Mouse (Mus musculus) embryonic facial prominence, embryonic 11.5 days (tissue): ENCODE measurements around the gene Klhdc4. TPM values are rescaled to one million over a fixed set of nuclear protein-coding genes. Genes with fewer than 3 reads are reported as not detected.

Experiments
- ATAC-seq: fragments of 200-750 bp; cut with Nextera tagmentation; replicated peaks from 2 replicates; pipeline ENCODE4 v1.8.0; 2017; ENCODE audit warnings: low read depth; ENCODE audit not compliant: insufficient number of reproducible peaks, low FRiP score, low TSS enrichment
- DNase-seq: peaks from one replicate; pipeline ENCODE4 v3.0.0-alpha.2; 2015; ENCODE audit warnings: low spot score
- H3K27ac ChIP-seq: fragments of 300-500 bp; sonication (generic); replicated peaks from 2 replicates; pipeline ENCODE4 v1.5.1; 2014; ENCODE audit warnings: mild to moderate bottlenecking, low read depth, low read length, control low read depth
- H3K27me3 ChIP-seq: fragments of 300-500 bp; sonication (generic); 2 replicates; pipeline ENCODE4 v1.6.1; 2014; ENCODE audit warnings: mild to moderate bottlenecking, low read length, moderate library complexity, mixed read lengths; ENCODE audit not compliant: control insufficient read depth, insufficient read depth
- H3K36me3 ChIP-seq: fragments of 300-500 bp; sonication (generic); replicated peaks from 2 replicates; pipeline ENCODE4 v1.6.1; 2014; ENCODE audit warnings: low read depth, mild to moderate bottlenecking, low read length, moderate library complexity, mixed read lengths; ENCODE audit not compliant: control insufficient read depth, insufficient read depth
- H3K4me1 ChIP-seq: fragments of 300-500 bp; sonication (generic); 2 replicates; pipeline ENCODE4 v1.6.1; 2014; ENCODE audit warnings: low read length, mixed read lengths; ENCODE audit not compliant: control insufficient read depth, insufficient read depth
- H3K4me2 ChIP-seq: fragments of 300-500 bp; sonication (generic); 2 replicates; pipeline ENCODE4 v1.6.1; 2014; ENCODE audit warnings: low read depth, mild to moderate bottlenecking, control low read depth, low read length, moderate library complexity
- H3K4me3 ChIP-seq: fragments of 300-500 bp; sonication (generic); 2 replicates; pipeline ENCODE4 v1.5.1; 2014; ENCODE audit warnings: low read depth, low read length, control low read depth
- H3K9ac ChIP-seq: fragments of 300-500 bp; sonication (generic); replicated peaks from 2 replicates; pipeline ENCODE4 v1.6.1; 2014; ENCODE audit warnings: mild to moderate bottlenecking, control low read depth, low read length
- H3K9me3 ChIP-seq: fragments of 300-500 bp; sonication (generic); replicated peaks from 2 replicates; pipeline ENCODE4 v1.6.1; 2016; ENCODE audit warnings: mild to moderate bottlenecking, low read length, inconsistent platforms, mixed read lengths; ENCODE audit not compliant: control insufficient read depth
- WGBS: fragments of 180-500 bp; shearing (Covaris S2); extraction: QIAGEN DNeasy Blood & Tissue Kit; methylation state at CpG from one replicate; pipeline ENCODE4 v1.1.7; 2014; 5-methylcytosine and 5-hydroxymethylcytosine counted together
- polyA plus RNA-seq: library from polyadenylated mRNA; unstranded; fragments of >200 nt; fragmentation: Nextera tagmentation; extraction: Ambion mirVana; gene quantifications from 2 replicates; pipeline ENCODE4 v1.2.1, GENCODE M21; 2014

Klhdc4 gene
- polyA plus RNA-seq, 1 experiment from 2014 or later: 43.1 TPM

DNA sequence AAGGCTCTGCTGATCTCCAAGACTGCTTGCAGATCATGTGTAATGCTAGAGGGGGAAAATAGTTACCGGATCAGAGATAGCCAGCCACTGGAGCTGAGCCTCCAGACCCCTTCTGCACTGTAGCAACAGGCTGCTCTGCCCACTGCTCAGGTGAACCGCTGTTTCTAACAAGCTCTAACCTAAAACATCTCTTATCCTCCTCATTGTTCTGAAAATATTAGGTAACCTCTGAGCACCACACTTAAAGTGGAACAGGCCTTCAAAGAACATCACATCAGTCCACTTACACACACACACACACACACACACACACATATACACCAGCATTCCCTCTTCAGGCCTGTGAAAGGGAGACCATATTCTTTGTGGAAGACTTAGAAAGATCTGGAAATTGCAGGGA, 2.7 kb upstream of the Klhdc4 start:
- H3K36me3 ChIP-seq: no peaks in the 10 kb centered on the region
- H3K9ac ChIP-seq: no peak overlapping the region
- DNase-seq (no peak), ATAC-seq (no peak)
- 77% methylated on average over 2 of the region's 2 CpGs for WGBS
- H3K9me3 ChIP-seq: no peaks in the 10 kb centered on the region
- no peaks in the 10 kb centered on the region for H3K27me3 ChIP-seq
- no peak overlapping the region for H3K4me2 ChIP-seq
- H3K4me1 ChIP-seq: peaks cover 8% of the 10 kb centered on the region
- H3K27ac ChIP-seq: no peak overlapping the region
- H3K4me3 ChIP-seq: no peak overlapping the region

DNA sequence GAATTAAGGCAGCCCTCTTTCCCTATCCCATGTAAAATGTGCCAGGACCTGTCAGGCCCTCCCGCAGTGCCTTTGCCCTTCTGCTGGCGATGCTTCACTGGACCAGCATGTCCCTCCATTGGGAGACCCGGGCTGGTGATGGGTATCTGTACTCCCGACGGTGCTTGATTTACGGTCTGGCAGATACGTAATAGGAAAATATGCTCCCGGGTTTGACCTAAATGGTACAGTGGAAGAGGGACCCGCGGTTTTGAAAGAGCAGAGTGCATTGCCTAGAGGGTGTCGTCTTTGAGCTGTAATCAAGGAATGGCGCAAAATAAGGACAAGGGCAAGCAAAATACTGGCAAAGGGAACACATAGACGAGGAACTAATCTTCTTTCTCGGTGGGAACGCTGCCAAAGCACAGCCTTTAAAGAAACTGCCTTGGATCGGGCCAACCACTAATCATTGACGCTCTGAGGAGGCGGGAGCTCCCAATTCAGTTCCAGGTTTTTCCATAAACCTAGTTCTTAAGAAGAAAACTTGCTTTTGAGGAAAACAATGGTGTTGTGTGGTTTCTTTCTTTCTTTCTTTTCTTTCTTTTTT, 501 bp upstream of the Klhdc4 start:
- Histone ChIP-seq H3K9me3 (no peaks in the 10 kb centered on the region), H3K4me1 (peaks cover 8% of the 10 kb centered on the region), H3K4me3 (peak overlapping the region; percentile 85), H3K27ac (no peak overlapping the region), H3K9ac (peak overlapping the region; percentile 78), H3K4me2 (peak overlapping the region; percentile 87), H3K36me3 (no peaks in the 10 kb centered on the region), H3K27me3 (no peaks in the 10 kb centered on the region)
- ATAC-seq (no peak; the same call in 1 of the 2 replicates), DNase-seq (no peak)
- 14% methylated on average over 18 of the region's 18 CpGs for WGBS

DNA sequence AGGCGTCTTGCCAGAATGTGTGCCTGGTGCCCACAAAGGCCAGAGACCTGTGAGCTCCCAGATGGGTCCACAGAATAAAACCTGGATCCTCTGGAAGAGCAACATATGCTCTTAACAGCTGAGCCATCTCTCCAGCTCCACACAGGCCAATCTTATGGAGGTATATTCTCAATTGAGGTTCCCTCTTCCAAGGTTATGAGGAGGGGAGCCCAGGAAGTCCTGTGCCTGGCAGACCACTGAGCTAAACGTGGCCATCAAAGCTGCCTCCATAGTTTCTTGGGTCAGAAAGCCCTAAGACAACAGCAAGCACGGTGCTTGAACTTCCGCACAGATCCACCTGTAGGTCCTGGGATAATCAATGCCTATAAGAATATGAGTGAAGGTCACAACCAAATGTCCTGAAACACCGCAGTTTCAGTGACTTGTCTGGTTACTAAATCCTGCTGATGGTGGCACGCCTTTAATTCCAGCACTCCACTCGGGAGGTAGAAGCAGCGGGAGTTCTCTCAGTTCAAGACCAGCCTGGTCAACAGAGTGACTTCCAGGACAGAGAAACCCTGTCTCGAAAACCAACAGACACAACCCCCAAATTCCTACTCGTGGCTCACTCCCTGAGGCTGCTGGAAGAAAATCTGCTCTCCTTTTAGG, 869 bp downstream of the Klhdc4 start:
- Histone ChIP-seq H3K9ac (peak overlapping the region; percentile 78), H3K4me3 (peak overlapping the region; percentile 85), H3K36me3 (no peaks in the 10 kb centered on the region), H3K4me2 (peak overlapping the region; percentile 87), H3K9me3 (no peaks in the 10 kb centered on the region), H3K27me3 (no peaks in the 10 kb centered on the region), H3K27ac (no peak overlapping the region), H3K4me1 (peaks cover 8% of the 10 kb centered on the region)
- ATAC-seq: no peak
- DNase-seq: no peak
- 33% methylated on average over 10 of the region's 10 CpGs for WGBS

DNA sequence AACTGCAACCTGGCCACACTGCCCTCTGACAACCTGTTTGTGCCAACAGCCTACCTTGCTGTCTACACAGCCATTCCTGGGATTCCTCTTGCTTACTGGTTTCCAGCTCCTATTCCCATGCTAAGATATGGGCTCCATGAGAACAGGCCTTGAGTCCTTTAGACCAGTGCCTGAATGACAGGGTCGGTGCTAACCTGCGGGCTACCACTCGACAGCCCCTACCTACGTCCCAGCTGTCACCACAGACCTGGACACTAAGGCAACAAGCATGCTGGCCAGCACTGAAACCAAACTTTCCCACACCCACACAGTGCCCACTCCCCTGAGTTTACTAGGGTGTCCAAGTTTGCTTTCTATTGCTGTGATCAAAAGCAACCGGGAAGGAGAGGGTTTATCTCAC, 1.6 kb downstream of the Klhdc4 start:
- Histone ChIP-seq H3K9me3 (no peaks in the 10 kb centered on the region), H3K36me3 (no peaks in the 10 kb centered on the region), H3K27me3 (no peaks in the 10 kb centered on the region), H3K4me1 (peaks cover 8% of the 10 kb centered on the region), H3K4me3 (no peak overlapping the region), H3K4me2 (no peak overlapping the region; the same call in 1 of the 2 replicates), H3K27ac (no peak overlapping the region), H3K9ac (no peak overlapping the region)
- WGBS: 98% methylated on average over 5 of the region's 5 CpGs
- DNase-seq: no peak
- no peak for ATAC-seq

DNA sequence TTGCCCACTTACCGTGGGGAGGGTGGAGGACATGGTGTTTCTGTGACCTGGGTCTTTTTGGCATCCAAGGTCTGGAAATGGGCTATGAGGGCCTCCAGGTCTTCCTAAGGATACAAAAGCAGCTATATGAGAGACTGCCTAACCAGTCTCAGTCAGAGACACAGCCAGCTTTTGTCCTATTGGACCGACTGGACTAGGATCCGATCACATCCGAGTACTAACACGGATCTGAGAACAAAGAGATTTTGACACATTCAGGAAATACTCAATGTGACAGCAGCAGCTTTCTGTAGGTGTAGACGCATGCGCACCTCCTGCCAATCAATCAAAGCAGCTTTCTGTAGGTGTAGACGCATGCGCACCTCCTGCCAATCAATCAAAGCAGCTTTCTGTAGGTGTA, 7.6 kb downstream of the Klhdc4 start:
- Histone ChIP-seq H3K4me2 (no peak overlapping the region), H3K4me1 (no peaks in the 10 kb centered on the region), H3K9me3 (no peaks in the 10 kb centered on the region), H3K9ac (no peak overlapping the region), H3K36me3 (no peaks in the 10 kb centered on the region), H3K4me3 (no peak overlapping the region), H3K27ac (no peak overlapping the region), H3K27me3 (no peaks in the 10 kb centered on the region)
- DNase-seq (no peak), ATAC-seq (no peak)
- 95% methylated on average over 9 of the region's 9 CpGs for WGBS

DNA sequence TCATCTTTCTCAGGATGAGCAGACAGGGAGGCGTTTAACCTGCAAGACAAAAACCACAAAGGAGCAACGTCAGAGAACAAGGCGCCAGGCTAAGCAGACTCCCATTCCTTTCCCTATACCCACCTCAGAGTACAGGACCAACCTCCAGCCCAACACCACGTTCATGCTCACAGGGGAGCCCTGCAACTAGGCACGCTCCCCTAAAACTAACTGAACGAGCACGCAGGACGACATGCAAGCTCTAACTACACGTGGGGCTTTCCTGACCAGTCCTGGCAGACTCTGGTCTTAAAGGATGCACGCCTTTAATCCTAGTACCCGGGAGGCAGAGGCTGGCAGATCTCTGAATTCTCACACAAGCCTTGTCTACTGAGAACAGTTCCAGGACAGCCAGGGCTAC, 8.0 kb downstream of the Klhdc4 start:
- Histone ChIP-seq H3K9ac (no peak overlapping the region), H3K4me1 (no peaks in the 10 kb centered on the region), H3K4me3 (no peak overlapping the region), H3K27ac (no peak overlapping the region), H3K9me3 (no peaks in the 10 kb centered on the region), H3K4me2 (no peak overlapping the region), H3K36me3 (no peaks in the 10 kb centered on the region), H3K27me3 (no peaks in the 10 kb centered on the region)
- ATAC-seq: no peak
- 89% methylated on average over 11 of the region's 11 CpGs for WGBS
- DNase-seq: no peak

DNA sequence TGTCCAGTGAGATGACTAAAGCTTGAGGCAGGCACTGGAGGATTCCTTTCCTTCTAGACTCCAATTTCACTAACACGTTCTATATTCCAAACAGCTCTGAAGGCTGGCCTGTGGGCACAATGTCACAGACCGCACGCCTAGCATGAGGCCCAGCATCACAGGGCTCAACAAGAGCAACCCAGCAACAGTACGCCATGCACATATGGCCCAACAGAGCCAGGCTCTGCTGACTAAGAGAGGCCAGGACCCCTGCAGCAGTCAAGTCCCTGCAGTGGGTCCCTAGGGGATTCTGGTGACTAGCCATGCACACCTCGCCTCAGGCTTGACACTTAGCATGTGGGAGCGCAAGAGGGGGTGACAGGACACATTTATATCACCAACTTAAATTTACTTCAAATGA, 8.5 kb downstream of the Klhdc4 start:
- DNase-seq: no peak
- 92% methylated on average over 6 of the region's 6 CpGs for WGBS
- no peak overlapping the region for H3K4me3 ChIP-seq
- H3K4me1 ChIP-seq: no peaks in the 10 kb centered on the region
- H3K9ac ChIP-seq: no peak overlapping the region
- H3K36me3 ChIP-seq: no peaks in the 10 kb centered on the region
- no peak overlapping the region for H3K4me2 ChIP-seq
- H3K9me3 ChIP-seq: no peaks in the 10 kb centered on the region
- no peak overlapping the region for H3K27ac ChIP-seq
- H3K27me3 ChIP-seq: no peaks in the 10 kb centered on the region
- ATAC-seq: no peak

DNA sequence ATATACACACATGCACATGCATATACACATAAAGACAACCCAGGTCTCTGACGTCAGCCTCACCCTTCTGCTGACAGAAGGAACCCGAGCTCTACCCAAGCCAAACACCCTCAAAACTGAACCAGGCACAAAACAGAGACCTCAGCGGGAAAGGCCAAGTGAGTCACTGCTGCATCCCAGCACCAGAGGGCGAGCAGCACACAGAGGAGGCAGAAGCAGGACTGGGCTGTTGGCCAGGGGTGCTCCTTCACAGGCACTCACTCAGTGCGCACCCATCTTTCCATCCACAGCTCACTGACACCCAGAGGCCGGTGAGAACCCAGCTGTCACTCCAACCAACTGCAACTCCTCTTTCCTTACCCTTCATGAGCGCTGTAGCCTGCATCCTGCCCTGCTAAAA, 11.1 kb downstream of the Klhdc4 start:
- Histone ChIP-seq H3K9ac (no peak overlapping the region), H3K9me3 (no peaks in the 10 kb centered on the region), H3K4me3 (no peak overlapping the region), H3K4me2 (no peak overlapping the region), H3K27ac (no peak overlapping the region), H3K4me1 (no peaks in the 10 kb centered on the region), H3K27me3 (no peaks in the 10 kb centered on the region), H3K36me3 (no peaks in the 10 kb centered on the region)
- no peak for ATAC-seq
- WGBS: 85% methylated on average over 7 of the region's 7 CpGs
- no peak for DNase-seq
